Mouse (Mus musculus) ES-Bruce4 (cell line): ENCODE measurements around the gene Smg1.

ENCODE experiments used
- CTCF ChIP-seq: IDR thresholded peaks from one replicate; pipeline ENCODE4 v1.8.1; 2011; ENCODE audit warnings: low read depth, low read length
- EP300 ChIP-seq: IDR thresholded peaks from 2 replicates; pipeline ENCODE4 v1.6.1; 2011; ENCODE audit warnings: low read depth, low read length; ENCODE audit not compliant: insufficient read depth
- POLR2A ChIP-seq: IDR thresholded peaks from one replicate; pipeline ENCODE4 v1.8.1; 2011; ENCODE audit warnings: low read length; ENCODE audit not compliant: insufficient read depth

DNA sequence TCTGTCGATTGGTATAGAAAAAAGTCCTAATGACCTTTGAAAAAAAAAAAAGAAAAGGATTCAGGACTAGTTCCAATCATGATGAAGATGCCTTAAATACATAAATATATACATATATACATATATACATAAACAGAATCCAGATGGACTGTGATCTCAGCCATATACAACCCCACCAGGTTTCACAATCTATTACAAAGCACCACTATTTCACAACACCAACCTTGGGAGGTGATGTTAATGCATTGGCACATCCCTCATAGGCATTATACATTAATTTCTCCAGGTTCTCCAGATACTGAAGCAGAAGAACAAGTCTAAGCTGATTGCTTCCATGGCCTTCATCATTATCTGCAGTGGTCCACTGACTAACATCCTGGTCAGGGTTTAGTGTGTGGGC is 58.9 kb downstream of the Smg1 start:
- no peak for TF ChIP-seq CTCF
- TF ChIP-seq POLR2A: no peak
- TF ChIP-seq EP300: no peak
